Mouse (Mus musculus): ENCODE data around the gene Tmem132b.

DNA sequence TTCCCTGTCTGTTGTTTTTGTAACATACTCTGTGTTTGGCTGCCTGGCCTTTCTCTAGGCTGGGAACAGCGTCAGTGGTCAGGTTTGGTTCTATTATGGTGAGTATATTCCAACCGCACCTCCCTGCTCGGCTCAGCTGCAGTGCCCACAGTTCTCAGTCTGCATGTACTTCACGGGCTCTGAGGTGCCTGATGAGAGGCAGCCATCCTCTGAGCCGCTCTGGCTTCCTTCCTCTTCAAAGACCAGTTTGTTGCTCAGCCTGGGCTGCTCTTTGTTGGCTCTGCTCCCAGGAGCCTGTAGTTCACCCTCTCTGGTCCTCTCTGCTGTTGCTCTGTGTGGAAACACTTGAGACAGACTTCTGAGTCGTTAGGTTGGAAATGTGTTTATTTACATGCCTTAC lies 151.9 kb downstream of the Tmem132b start:
- TF ChIP-seq CTCF (conservative IDR thresholded peaks at IDR 0.05 in 1 of 2, IDR thresholded peaks at IDR 0.05 in 1 of 2; ENCODE audit: low read depth in 2 of 2, low read length in 2 of 2) (no peak), POLR2A (IDR thresholded peaks at IDR 0.05; ENCODE audit: low read depth, low read length) (no peak), EP300 (IDR thresholded peaks at IDR 0.05; ENCODE audit: low read length) (no peak), MEF2A (IDR thresholded peaks at IDR 0.05; ENCODE audit: borderline replicate concordance, low read depth, low read length) (no peak), ZNF384 (IDR thresholded peaks at IDR 0.05; ENCODE audit: low read depth, low read length) (no peak), POLR2AphosphoS2 (IDR thresholded peaks at IDR 0.05; ENCODE audit: low read depth, low read length) (no peak)
